Mouse (Mus musculus) testis, adult 2 months (tissue): ENCODE measurements around the gene Mogat1.

ENCODE experiments used
- CTCF ChIP-seq: fragments of 200-500 bp; IDR thresholded peaks from 2 replicates; pipeline ENCODE4 v1.5.1; 2012; ENCODE audit warnings: low read depth, mild to moderate bottlenecking, inconsistent platforms, low read length, moderate library complexity; ENCODE audit not compliant: control insufficient read depth, insufficient read depth, insufficient replicate concordance
- POLR2A ChIP-seq: fragments of 200-500 bp; IDR thresholded peaks from 2 replicates; pipeline ENCODE4 v1.6.1; 2012; ENCODE audit warnings: low read depth, mild to moderate bottlenecking, inconsistent platforms, low read length, moderate library complexity; ENCODE audit not compliant: control insufficient read depth

DNA sequence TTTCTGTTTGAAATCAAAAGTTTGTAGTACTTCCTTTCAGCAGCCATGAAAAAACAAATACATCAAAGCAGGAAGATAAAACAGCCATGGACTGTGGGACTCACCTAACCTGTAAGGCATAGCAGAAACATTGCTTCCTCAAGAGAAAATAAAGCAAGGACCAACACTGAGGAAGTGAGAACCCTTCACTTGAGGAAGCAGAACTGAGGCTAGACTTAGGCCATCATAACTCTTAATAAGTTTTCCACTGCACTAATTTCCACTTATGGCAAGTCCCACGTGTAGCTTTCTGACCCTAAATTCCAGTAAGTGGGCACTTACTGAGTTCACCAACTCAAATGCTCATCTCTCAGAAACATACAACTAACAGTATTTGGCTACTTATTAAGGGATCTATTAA lies 20.6 kb upstream of the Mogat1 start:
- TF ChIP-seq CTCF (no peak), POLR2A (no peak)
